Mouse (Mus musculus): ENCODE measurements around the gene Ddx18. TPM values are rescaled to one million over a fixed set of nuclear protein-coding genes. Genes with fewer than 3 reads are reported as not detected.

Ddx18 gene
- 35.0 and 43.6 TPM in 2 replicates for total RNA-seq (2015; ENCODE audit: low replicate concordance)
- total RNA-seq (2017; ENCODE audit: low replicate concordance), result 7.3 and 13.7 TPM in 2 replicates

DNA sequence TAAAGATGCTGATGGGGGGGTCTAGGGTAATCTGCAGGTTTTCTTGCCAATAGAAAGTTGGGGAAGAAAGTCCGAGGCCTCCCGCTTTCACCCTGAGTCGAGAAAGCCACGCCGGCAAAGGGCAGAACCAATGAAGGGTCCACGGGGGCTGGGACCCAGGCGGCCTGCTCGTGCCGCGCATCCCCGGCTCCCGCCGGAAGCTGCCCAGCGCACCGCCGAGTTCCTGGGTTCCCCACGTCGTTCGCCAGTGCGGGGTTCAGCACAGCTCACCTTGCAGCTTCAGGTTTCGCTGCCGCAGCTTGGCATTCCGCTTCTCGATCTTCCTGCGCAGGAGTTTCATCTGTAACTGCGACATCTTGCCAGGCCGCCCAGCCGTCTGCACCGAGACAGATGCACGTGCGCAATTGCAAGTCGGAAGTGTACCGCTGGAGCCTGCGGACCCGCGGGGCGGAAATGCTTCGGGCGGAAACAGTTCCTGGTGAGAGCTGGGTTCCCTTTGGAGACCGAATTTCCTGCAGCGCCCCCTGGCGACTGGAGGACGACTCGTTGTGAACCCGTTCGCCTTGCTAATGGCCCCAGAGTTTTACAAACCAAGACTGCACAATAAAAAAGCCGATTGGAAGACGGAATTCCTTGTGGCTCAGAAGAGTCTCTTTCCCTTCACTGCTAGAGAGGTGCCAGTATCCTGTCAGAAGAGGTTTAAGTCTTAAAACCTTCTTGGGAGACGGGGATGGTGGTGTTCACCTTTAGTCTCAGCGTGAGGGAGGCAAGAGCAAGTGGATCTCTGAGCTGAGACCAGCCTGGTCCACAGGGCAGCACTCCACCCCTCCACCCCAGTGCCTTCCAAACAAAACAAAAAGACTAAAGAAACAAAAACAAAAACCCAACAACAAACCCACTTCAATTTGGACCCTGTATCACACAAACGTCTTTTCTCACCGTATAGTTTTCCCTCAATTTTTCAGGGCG is at the start of gene Ddx18:
TSS of gene Ddx18 (minus strand) at position 469 of the 969 bp plus-strand sequence.
- peak; percentile 89 for ATAC-seq (replicated peaks; ENCODE audit: low FRiP score, poor library complexity, severe bottlenecking)

DNA sequence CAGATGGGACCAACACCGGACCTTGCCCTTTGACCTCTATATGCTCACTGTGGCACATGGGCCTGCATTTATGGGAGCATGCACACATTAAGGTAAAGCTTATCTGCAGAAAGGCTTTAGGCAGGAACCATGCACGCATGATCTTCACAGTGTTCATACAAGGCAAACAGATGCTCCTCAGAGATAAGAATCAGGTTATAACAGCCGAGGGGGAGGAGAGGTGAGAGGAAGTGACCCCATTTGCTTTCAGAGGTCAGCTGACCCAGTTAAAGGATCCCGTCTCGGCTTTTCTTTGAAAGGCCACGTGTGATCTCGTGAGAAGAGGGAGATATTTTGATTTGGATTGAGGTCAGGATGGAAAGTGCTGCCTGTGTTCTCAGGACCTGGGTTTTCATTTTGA is 40.2 kb upstream of the Ddx18 start:
- ATAC-seq (replicated peaks; ENCODE audit: low FRiP score, poor library complexity, severe bottlenecking), result no peak

DNA sequence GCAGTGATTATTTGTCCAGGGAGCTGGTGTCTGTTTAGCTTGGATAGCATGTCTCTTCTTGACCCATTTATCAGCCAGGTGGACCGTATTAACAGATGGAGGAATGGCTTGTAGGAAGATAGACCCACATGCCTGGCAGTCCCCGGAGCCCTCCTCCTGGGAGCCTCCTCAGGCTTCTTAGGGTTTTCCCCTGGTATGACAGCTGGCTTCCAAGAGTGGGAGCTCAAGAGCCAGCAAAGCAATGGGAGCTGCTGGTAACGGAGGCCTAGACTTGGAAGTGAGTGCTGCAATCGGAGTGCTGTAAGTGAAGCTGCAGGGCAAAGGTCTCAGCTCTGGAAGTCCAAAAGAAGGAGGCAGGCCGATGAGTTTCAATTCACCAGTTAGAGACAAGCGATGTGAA is 37.3 kb upstream of the Ddx18 start:
- ATAC-seq (replicated peaks; ENCODE audit: low FRiP score, poor library complexity, severe bottlenecking), result no peak

DNA sequence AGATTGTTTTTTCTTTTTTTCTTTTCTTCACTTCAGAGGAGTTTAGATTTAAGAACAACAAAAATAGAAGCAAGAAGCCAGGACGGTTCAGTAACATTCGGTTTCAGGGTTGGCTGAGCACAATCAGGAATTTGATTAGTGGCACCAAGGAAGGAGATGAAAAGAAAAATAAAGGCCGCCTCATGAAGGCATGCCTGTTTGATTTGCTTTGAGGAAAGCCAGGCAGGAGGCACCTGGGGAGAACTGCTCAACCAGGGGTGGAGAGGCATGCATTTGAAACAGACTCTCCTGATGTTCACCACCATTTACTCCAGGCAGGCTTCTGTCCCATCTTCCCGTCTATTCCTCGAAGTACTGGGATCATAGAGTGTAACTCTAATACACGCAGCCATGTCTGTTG is 34.1 kb upstream of the Ddx18 start:
- ATAC-seq (replicated peaks; ENCODE audit: low FRiP score, poor library complexity, severe bottlenecking), result no peak

DNA sequence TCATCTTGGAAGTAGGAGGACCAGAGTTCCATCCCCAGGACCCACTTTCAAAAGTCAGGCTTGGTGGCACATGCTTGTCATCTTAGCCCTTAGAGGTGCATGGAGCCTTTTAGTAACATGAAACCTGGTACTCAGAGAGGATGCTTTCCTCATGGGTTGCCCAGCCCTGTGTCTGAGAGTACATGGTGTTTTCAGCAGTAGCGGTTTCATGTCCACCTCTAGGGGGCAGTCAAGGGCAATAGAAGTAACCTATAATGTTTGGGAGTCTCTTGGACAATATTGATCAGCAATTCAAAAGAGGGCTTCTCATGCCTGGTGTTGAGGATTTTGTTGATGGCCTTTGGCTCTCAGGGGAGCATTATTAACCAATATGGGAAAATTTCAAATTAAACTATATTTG is 33.3 kb upstream of the Ddx18 start:
- no peak for ATAC-seq (replicated peaks; ENCODE audit: low FRiP score, poor library complexity, severe bottlenecking)

DNA sequence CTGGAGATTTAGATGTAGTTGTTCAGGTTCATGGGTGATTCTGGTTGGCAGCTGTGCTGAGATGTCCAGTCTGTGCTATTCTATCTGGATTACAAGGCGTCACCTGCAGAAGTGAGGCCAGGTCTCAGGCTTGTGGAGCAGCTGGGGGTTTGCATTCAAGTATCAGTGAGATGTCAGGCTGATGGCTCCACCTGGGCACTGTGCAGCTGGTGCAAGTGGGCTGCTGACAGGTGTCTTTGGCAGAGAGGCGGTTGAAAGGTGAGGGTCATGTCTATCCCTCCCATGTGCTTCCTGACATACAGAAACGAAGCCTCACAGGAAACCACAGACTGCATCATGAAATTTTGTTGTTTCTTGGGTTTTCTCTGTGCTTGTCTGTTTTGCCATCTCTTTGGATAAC is 30.6 kb upstream of the Ddx18 start:
- no peak for ATAC-seq (replicated peaks; ENCODE audit: low FRiP score, poor library complexity, severe bottlenecking)

DNA sequence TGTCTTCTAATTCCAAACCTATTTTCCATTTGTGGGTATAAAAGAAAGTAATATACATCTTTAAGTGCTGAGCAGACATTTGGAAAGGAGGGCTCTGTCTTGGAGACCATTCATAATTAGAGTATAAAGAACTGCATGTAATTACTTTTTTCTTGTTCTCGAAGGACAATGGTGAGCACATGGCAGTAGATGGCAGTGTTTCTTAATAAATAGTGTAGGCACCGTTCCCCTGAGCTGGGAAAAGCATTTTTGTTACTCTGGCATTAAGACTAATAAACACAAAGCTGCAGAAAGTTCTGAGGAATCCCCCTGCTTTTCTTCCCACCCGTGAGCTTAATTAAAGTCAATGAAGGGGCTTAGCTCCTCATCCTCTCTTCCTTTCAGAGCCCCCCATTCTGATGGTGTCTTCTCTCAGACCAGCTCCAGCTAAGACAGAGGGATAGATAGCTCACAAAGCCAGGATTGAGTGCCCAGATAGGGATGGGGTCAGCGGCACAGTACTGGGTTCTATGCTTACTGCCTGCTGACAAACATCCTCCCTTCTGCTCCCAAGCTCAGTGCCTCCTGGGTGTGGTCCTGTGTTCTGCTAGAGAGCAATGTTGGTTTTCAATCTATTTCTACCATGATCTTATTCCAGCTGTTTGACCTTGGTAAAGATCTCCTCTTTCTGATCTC is 29.3 kb upstream of the Ddx18 start:
- ATAC-seq (replicated peaks; ENCODE audit: low FRiP score, poor library complexity, severe bottlenecking), result no peak

- ATAC-seq (replicated peaks; ENCODE audit: low FRiP score, poor library complexity, severe bottlenecking), result no peak
Observed at GRCm38 (mm10) chr1:121584838-121585237, 17.0 kb upstream of the Ddx18 start.

- no peak for ATAC-seq (replicated peaks; ENCODE audit: low FRiP score, poor library complexity, severe bottlenecking)
Observed at GRCm38 (mm10) chr1:121581133-121581855, 13.5 kb upstream of the Ddx18 start.

GRCm38 (mm10) chr1:121577491-121577890 is 9.7 kb upstream of the Ddx18 start:
- ATAC-seq (replicated peaks; ENCODE audit: low FRiP score, poor library complexity, severe bottlenecking), result no peak

DNA sequence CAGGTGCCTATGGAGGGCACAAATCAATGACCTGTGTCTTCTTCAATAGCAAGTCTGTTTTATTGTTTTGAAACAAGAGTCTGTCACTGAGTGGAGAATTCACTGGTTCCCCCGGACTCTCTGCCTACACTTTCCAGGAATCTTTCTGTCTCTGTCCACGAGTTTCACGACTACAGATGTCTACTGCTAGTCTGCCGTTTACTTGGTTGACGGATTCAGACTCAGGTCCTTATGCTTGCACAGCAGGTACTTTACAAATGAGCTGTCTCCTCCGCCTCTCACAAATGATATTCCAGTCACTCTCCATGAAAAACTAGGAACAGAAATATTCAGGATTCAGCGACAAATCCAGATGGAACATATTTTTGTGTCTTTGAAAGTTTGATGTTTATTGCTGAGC is 2.7 kb upstream of the Ddx18 start:
- ATAC-seq (replicated peaks; ENCODE audit: low FRiP score, poor library complexity, severe bottlenecking), result no peak

- ATAC-seq (replicated peaks; ENCODE audit: low FRiP score, poor library complexity, severe bottlenecking), result no peak
Observed at GRCm38 (mm10) chr1:121557861-121558260, 9.9 kb downstream of the Ddx18 start.

DNA sequence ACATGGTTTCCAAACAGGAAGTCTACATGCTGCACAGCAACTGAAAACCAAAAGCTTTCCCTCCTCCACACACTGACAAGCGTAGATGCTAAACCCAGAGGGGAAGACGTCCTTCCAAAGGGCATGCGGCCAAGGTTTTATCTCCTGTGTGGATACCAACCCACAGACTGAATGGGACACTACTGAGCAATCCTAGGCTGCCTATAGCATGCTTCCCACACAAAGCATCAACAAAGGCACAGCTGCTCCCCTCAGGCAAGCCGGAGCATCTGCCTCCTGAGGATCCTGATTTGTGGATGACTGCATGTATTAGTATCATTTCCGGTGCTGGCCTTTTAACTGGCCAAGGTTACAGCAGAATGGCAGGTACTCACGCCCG is 16.3 kb downstream of the Ddx18 start:
- no peak for ATAC-seq (replicated peaks; ENCODE audit: low FRiP score, poor library complexity, severe bottlenecking)

DNA sequence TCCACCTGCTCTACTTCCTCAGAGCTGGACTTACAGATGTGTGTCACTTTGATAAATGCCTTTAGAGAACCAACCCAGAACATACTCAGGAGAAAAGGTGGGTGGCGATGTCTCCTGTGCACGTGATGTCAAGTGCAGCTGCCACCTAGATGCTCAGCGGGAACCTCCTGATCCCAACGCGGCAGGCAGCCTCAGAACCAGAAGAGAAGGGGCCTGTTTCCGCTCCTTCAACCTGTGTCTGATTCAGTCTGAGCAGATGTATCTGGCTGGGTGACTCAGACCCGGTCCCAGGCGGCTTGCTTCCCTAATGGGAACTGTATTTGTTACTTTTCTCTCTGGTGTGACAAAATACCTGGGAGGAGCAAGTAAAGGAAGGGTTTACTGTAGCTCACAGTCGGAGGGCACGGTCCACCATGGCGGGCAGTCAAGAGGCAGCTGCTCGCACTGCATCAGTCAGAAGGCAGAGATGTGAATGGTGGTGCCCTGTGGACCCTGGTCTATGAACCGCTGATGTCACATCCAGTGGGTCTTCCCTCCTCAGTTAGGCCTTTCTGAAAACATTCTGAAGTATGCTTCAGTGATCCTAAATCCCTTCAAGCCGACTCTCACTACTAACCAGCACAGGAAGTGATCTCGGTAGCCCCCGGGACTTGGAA is 16.9 kb downstream of the Ddx18 start:
- ATAC-seq (replicated peaks; ENCODE audit: low FRiP score, poor library complexity, severe bottlenecking), result no peak

DNA sequence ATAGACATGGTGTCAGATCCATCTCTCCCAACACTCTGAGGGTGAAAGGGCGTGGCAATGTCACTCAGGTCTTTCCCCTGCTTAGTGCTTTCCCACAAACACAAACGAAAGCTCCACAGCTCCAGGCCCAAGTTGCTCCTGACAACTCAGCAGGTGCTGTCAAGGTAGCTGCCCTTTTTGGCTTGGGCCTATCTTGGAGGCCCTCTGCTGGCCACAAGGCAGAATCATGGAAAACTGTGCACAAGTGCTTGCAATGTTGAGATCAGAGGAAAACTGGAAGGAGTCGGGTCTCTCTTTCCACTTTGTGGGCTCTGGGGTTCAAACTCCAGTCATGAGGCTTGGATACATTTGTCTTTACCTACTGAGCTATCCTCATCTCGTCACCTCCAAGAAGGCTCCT is 18.3 kb downstream of the Ddx18 start:
- ATAC-seq (replicated peaks; ENCODE audit: low FRiP score, poor library complexity, severe bottlenecking), result no peak

DNA sequence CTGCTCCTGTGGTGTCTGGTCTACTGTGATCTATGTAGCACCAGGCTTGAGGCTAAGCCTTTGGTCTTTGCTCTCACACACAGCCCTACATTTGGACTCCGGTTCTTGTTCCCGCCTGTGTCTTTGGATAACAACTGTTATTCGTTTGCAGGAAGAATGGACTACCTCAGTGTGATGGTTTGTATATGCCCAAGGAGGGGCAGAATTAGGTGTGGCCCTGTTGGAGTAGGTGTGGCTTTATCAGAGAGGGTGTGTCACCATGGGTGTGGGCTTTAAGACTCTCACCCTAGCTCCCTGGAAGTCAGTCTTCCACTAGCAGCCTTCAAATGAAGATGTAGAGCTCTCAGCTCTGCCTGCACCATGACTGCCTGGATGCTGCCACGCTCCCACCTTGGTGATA is 19.1 kb downstream of the Ddx18 start:
- ATAC-seq (replicated peaks; ENCODE audit: low FRiP score, poor library complexity, severe bottlenecking), result 0 out of 2 replicates have a peak, but pooled peaks have one; percentile 47

GRCm38 (mm10) chr1:121546844-121547243 is 20.9 kb downstream of the Ddx18 start:
- ATAC-seq (replicated peaks; ENCODE audit: low FRiP score, poor library complexity, severe bottlenecking), result no peak

- ATAC-seq (replicated peaks; ENCODE audit: low FRiP score, poor library complexity, severe bottlenecking), result no peak
Observed at GRCm38 (mm10) chr1:121540361-121540760, 27.4 kb downstream of the Ddx18 start.

DNA sequence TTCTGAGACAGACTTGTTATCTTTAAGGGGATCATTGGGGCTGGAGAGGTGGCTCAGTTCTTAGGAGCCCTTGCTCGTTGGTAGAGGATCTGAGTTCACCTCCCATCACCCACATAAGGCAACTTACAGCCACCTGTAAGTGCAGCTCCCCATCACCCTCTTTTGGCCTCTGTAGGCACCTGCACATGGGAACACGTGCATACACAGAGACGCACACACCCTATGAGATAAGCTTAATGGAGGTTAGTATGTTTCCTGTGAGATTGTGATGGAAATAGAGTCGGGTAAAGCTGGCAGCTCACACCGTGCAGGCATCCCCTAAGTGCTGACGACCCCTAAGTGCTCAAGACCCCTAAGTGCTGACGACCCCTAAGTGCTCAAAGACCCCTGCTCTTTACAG is 36.4 kb downstream of the Ddx18 start:
- ATAC-seq (replicated peaks; ENCODE audit: low FRiP score, poor library complexity, severe bottlenecking), result no peak

DNA sequence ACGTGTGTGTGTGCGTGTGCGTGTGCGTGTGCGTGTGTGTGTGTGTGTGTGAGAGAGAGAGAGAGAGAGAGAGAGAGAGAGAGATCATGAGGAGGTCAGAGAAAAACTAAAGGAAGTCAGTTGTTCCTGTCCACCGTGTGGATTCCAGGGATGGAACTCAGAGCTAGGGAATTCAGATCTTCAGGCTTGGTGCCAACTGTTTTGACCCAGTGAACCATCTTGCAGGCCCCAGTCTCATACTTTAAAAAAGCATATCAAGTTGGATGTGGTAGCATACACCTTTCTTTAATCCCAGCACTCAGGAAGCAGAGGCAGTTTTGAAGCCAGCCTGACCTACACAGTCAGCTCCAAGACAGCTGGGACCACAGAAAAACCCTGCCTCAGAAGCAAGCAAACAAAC is 38.5 kb downstream of the Ddx18 start:
- ATAC-seq (replicated peaks; ENCODE audit: low FRiP score, poor library complexity, severe bottlenecking), result no peak
